Mouse (Mus musculus) stomach, postnatal 0 days (tissue): ENCODE measurements at regions not wholly inside any gene's neighbourhood (a gene's known extent, or its start where the extent isn't known, plus 50 kb on each side); places are given as distances from the start of the nearest gene placed in this dataset.
"Not testable (repeated sequence)": the region's sequence is repeated elsewhere in the genome, so short reads cannot be mapped to it uniquely, and the experiment has no call there.

ENCODE experiments used
- CTCF ChIP-seq: IDR thresholded peaks from 2 replicates; pipeline ENCODE4 v1.5.1; 2016; ENCODE audit warnings: antibody characterized with exemption, low read depth, mild to moderate bottlenecking, moderate library complexity
- EP300 ChIP-seq: optimal IDR thresholded peaks from 2 replicates; pipeline ENCODE3; 2016; ENCODE audit warnings: antibody characterized with exemption

DNA sequence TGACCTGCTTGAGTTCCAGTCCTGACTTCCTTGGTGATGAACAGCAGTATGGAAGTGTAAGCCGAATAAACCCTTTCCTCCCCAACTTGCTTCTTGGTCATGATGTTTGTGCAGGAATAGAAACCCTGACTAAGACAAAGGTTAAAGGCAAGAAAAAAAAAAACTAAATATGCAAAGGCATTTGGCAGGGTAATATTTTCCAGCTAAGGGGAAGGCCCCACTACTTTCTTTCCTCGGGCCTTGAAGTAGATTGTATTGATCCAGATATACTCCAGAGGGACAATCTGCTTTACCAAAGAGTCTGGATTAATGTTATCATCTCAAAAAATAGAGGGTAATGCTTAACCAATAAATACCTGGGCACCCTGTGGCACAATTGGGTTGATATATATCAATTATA, 155.4 kb upstream of the Kit start:
- not testable (repeated sequence) for TF ChIP-seq CTCF, EP300
